Mouse (Mus musculus) thymus, postnatal 0 days (tissue): ENCODE data around the gene Pir. TPM values are rescaled to one million over a fixed set of nuclear protein-coding genes. Genes with fewer than 3 reads are reported as not detected.

ENCODE experiments used
- polyA plus RNA-seq: library from polyadenylated mRNA; unstranded; fragments of >200 nt; fragmentation: Nextera tagmentation; extraction: Ambion mirVana; gene quantifications from 2 replicates; pipeline ENCODE4 v1.2.1, GENCODE M21; 2015

The Pir gene
- polyA plus RNA-seq, 1 experiment from 2014 or later, result 6.8 TPM

Other genes starting within 250 kb of the Pir start
- gene Car5b, start 241.4 kb upstream of the Pir start, polyA plus RNA-seq, result 0.15 and 0.22 TPM in 2 replicates
- 15.1 and 17.2 TPM in 2 replicates for gene Siah1b, start 192.9 kb upstream of the Pir start, polyA plus RNA-seq
- gene Cltrn, start 180.5 kb upstream of the Pir start, polyA plus RNA-seq, result 0.25 TPM in 1 of 2 replicates, not detected in the other
- gene Ace2, start 130.0 kb upstream of the Pir start, polyA plus RNA-seq, result 3.4 and 4.2 TPM in 2 replicates
- 0.39 and 0.72 TPM in 2 replicates for gene Bmx, start 11.2 kb upstream of the Pir start, polyA plus RNA-seq
- gene Vegfd, start 104.0 kb downstream of the Pir start, polyA plus RNA-seq, result 0.64 TPM in 2 replicates
- gene Piga, start 150.4 kb downstream of the Pir start, polyA plus RNA-seq, result 10.7 and 11.0 TPM in 2 replicates
- not detected in 2 replicates for gene Asb11, start 167.6 kb downstream of the Pir start, polyA plus RNA-seq
- gene Asb9, start 237.0 kb downstream of the Pir start, polyA plus RNA-seq, result not detected in 2 replicates